Mouse (Mus musculus): ENCODE measurements around the gene Padi6.

DNA sequence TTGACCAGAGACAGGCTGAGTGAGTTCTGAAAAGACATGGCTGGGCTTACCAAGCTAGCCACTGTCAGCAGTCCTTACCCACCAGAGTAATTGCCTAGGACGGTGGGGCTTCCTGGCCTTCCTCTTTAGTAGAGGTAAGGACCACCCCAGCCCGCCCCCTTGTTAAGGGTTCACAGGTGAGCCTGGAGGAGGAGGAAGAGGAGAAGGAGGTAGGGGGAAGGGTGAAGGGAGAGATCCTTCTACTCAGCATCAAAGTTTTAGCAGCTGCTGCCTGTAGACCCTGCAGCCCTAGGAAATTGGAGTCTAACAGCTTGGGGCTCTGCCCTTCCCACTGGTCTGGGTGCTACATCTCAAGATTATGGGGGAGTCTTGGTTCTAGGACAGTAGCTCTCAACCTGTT, at the start of gene Padi6:
- TF ChIP-seq GATA1 (IDR thresholded peaks at IDR 0.05; ENCODE audit: low read length): no peak
- TF ChIP-seq TAL1 (IDR thresholded peaks at IDR 0.05; ENCODE audit: low read length): no peak

All from erythroblast, embryonic 14.5 days (primary cell).